ENCODE assay signal across 8 mouse cellular contexts in the genomic region with DNA sequence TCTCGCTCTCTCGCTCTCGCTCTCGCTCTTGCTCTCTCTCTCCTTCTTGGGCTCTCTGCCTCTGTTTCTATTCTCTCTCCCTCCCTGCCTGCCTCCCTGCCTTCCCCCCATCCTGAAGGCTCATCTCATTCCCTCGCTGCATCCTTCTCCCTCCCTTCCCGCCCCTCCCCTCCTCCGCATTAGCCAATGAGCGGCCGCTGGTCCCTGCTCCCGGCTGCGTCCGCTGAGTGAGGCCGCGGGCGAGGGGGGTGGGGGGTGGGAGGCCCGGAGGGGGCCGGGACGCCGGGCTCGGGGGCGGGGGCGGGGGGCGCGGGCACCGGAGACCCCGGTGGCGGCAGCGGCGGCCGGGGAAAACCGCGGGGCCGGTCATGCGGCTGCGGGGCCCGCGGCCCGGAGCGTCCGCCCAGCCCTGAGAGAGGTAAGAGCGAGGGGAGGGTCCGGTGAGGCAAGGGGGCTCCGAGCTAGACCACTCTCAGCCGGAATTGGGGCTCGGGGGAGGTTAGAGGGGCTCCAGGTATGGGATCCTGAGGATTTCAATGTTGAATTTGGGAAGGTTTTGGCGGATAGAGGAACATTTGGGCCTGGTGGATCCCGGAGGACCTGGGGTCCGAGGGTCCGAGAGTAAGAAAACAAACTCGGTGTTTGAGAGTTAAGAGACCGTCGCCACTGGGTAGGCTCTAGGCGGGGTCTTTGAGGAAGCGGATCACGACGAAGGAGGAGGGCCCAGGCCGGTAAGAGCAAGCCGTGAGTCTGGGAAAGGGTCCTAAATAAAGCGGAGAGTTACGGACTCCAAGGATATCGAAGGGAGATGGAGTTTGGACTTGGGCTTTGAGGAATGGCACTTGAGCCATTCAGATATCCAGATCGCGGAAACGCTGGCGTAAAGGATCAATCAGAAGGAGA. TPM values are rescaled to one million over a fixed set of nuclear protein-coding genes. Genes with fewer than 3 reads are reported as not detected.
DNase-seq lines count a peak whose midpoint lies in the region; ATAC-seq and TF ChIP-seq lines count a peak whose summit lies in the region.

A gene (plus strand): TSS at position 337 of the 903 bp plus-strand sequence.

- no peaks in the 10 kb centered on the region for H3K9me3 ChIP-seq in hindbrain, postnatal 0 days (ENCODE audit: low read length)

- peaks cover 10% of the 10 kb centered on the region; the same call in 1 of the 2 replicates for H3K4me1 ChIP-seq in hindbrain, postnatal 0 days (ENCODE audit: insufficient read depth, low read length)

- H3K27me3 ChIP-seq in hindbrain, postnatal 0 days (ENCODE audit: insufficient read depth, low read length) = no peaks in the 10 kb centered on the region

- no peaks in the 10 kb centered on the region; the same call in 1 of the 2 replicates for H3K36me3 ChIP-seq in hindbrain, postnatal 0 days (ENCODE audit: insufficient read depth, low read length)

- TF ChIP-seq CTCF in hindbrain, postnatal 0 days (IDR thresholded peaks at IDR 0.05; ENCODE audit: low read depth) = no peak

- H3K9ac ChIP-seq in hindbrain, postnatal 0 days (replicated peaks; ENCODE audit: low read length) = peak within 1 kb of the TSS; percentile 89

- peak within 1 kb of the TSS; percentile 74 for H3K4me2 ChIP-seq in hindbrain, postnatal 0 days (ENCODE audit: low read depth, low read length)

- ATAC-seq in hindbrain, postnatal 0 days = peak; percentile 78
- ATAC-seq in inflammation-experienced regulatory T-cells, adult 6 months = no peak

- WGBS in hindbrain, postnatal 0 days = 1% methylated on average over 64 of the region's 65 CpGs

- peak; percentile 27 to 35 for DNase-seq in heart, adult 18-20 months
- no peak for DNase-seq in heart, adult 8-10 months (ENCODE audit: low spot score)
- DNase-seq in cerebellum, adult 8-10 months = peak; percentile 60
- DNase-seq in frontal cortex, adult 2 months (ENCODE audit: extremely low spot score in 1 of 2, low spot score in 1 of 2) = peak in 1 of 2 experiments; percentile 70
- peak; percentile 86 for DNase-seq in hindbrain, postnatal 0 days (ENCODE audit: low spot score)
- peak; percentile 47 for DNase-seq in liver
- peak; percentile 60 for DNase-seq in retina, adult 2 months (ENCODE audit: low read depth, low spot score)

- peak within 1 kb of the TSS; percentile 86 for H3K4me3 ChIP-seq in hindbrain, postnatal 0 days (ENCODE audit: low read length)

- H3K27ac ChIP-seq in hindbrain, postnatal 0 days = peak within 1 kb of the TSS; percentile 86

RNA-seq across cellular contexts. Expression of the gene that starts here (rescaled TPM):
- 1 to 10 TPM; 3.7 to 4.6 TPM for total RNA-seq in heart, adult 18-20 months (2021)
- 1 to 10 TPM; 3.0 to 3.6 (median 3.3) TPM for total RNA-seq in heart, adult 8-10 months (2022)
- polyA plus RNA-seq in frontal cortex, adult 2 months (2012; rRNA removed) = 253 and 329 TPM in 2 replicates
- total RNA-seq in hindbrain, postnatal 0 days (2014; rRNA removed) = 115 and 116 TPM in 2 replicates
- polyA plus RNA-seq in hindbrain, postnatal 0 days (2015; fragmentation: Nextera tagmentation; extraction: Ambion mirVana) = 4.0 and 4.6 TPM in 2 replicates
- not detected for polyA plus RNA-seq in inflammation-experienced regulatory T-cells, adult 6 months (2017; shearing (Covaris generic))

Comparison
In these comparisons a context has a peak if more than half of its experiments do, and no peak if none do; other contexts are left out.
1. RNA of the gene that starts here (total RNA-seq): 115 to 116 TPM in hindbrain, postnatal 0 days; 3.7 to 4.6 TPM in heart, adult 18-20 months and 3.0 to 3.6 TPM in heart, adult 8-10 months; every median in the first group is over 10 times any median in the second.
2. RNA of the gene that starts here (polyA plus RNA-seq): 253 to 329 TPM in frontal cortex, adult 2 months; 4.0 to 4.6 TPM in hindbrain, postnatal 0 days and not detected in inflammation-experienced regulatory T-cells, adult 6 months; every median in the first group is over 10 times any median in the second.